7 mouse cellular contexts compared by ENCODE assay signal in the genomic region with DNA sequence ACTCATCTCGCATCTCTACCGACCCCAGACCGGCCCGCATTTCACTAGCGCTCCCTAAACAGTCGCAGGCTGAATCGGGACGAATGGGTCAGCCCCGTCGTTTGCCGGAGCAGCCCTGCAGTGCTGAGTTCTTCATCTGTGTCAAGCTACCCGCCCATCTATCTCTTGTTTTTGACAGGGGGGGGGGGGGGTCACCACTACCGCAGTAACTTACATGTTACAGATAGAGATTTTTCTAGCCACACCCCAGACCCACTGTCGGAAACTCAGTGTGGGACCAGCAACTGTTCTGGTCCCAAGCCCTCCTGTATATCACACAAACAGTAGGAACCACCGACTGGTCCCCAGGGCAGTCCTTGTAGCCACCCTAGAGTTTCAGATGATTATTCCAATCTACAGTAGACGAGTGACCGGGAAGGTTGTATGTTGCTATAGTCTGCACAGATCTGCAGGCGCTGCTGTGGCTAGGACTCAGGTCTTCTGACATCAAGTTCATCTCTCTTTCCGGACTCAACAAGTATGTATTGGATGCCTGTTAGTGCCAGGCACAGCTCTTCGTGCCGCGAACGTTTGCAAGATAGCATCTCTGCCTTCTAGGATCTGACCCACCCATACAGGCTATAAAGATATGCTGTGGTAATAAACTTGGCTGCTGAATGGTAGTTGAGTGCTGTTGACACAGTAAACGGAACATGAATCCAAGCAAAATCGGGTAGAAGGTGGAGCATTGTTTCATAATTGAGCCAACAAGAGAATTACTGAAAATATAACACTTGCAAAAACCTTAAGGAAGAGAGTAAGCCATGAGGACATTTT. TPM values are rescaled to one million over a fixed set of nuclear protein-coding genes. Genes with fewer than 3 reads are reported as not detected.
DNase-seq lines count a peak whose midpoint lies in the region; ATAC-seq lines count a peak whose summit lies in the region.

No protein-coding gene starts in this region.

- WGBS in lung, embryonic 16.5 days: 27% methylated on average over 25 of the region's 25 CpGs
- WGBS in forebrain, embryonic 11.5 days: 40% methylated on average over 25 of the region's 25 CpGs
- WGBS in limb, embryonic 11.5 days: 39% methylated on average over 24 of the region's 25 CpGs
- WGBS in neural tube, embryonic 15.5 days: 36% methylated on average over 25 of the region's 25 CpGs

- H3K27me3 ChIP-seq in lung, embryonic 16.5 days (ENCODE audit: control insufficient read depth, insufficient read depth, low read depth, low read length): peaks cover 5% of the 10 kb centered on the region; the same call in 1 of the 2 replicates
- no peaks in the 10 kb centered on the region; the same call in 1 of the 2 replicates for H3K27me3 ChIP-seq in forebrain, embryonic 11.5 days (ENCODE audit: control insufficient read depth, insufficient read depth, low read length)
- no peaks in the 10 kb centered on the region for H3K27me3 ChIP-seq in limb, embryonic 11.5 days (ENCODE audit: control insufficient read depth, insufficient read depth, low read length)
- H3K27me3 ChIP-seq in neural tube, embryonic 15.5 days (replicated peaks): 0 out of 2 replicates have a peak, but pooled peaks cover 3% of the 10 kb centered on the region

- H3K4me3 ChIP-seq in lung, embryonic 16.5 days (ENCODE audit: low read length): peak overlapping the region; percentile 76
- peak overlapping the region; percentile 70 for H3K4me3 ChIP-seq in forebrain, embryonic 11.5 days (ENCODE audit: low read depth, low read length)
- H3K4me3 ChIP-seq in limb, embryonic 11.5 days (ENCODE audit: low read depth, low read length): peak overlapping the region; percentile 58
- peak overlapping the region; percentile 65 for H3K4me3 ChIP-seq in neural tube, embryonic 15.5 days (replicated peaks)

- peak overlapping the region; percentile 83 for H3K9ac ChIP-seq in lung, embryonic 16.5 days (ENCODE audit: low read length)
- peak overlapping the region; percentile 75 for H3K9ac ChIP-seq in forebrain, embryonic 11.5 days (ENCODE audit: low read length)
- H3K9ac ChIP-seq in limb, embryonic 11.5 days (ENCODE audit: low read length): peak overlapping the region; percentile 79
- peak overlapping the region; percentile 72 for H3K9ac ChIP-seq in neural tube, embryonic 15.5 days (replicated peaks)

- no peaks in the 10 kb centered on the region for H3K36me3 ChIP-seq in lung, embryonic 16.5 days (ENCODE audit: control insufficient read depth, insufficient read depth, low read length)
- no peaks in the 10 kb centered on the region for H3K36me3 ChIP-seq in forebrain, embryonic 11.5 days (ENCODE audit: control insufficient read depth, insufficient read depth, low read length)
- no peaks in the 10 kb centered on the region for H3K36me3 ChIP-seq in limb, embryonic 11.5 days (ENCODE audit: control insufficient read depth, insufficient read depth, low read length)
- no peaks in the 10 kb centered on the region for H3K36me3 ChIP-seq in neural tube, embryonic 15.5 days

- peak; percentile 8; the same call in 1 of the 2 replicates for ATAC-seq in lung, embryonic 16.5 days (ENCODE audit: low read depth)
- peak; percentile 64 for ATAC-seq in forebrain, embryonic 11.5 days (replicated peaks; ENCODE audit: low FRiP score)
- ATAC-seq in limb, embryonic 11.5 days (ENCODE audit: insufficient number of reproducible peaks, low FRiP score, low TSS enrichment, low read depth): peak; percentile 22; the same call in 1 of the 2 replicates
- peak; percentile 13; the same call in 1 of the 2 replicates for ATAC-seq in neural tube, embryonic 15.5 days (ENCODE audit: low FRiP score)

- H3K27ac ChIP-seq in lung, embryonic 16.5 days (ENCODE audit: low read length): no peak overlapping the region
- H3K27ac ChIP-seq in forebrain, embryonic 11.5 days (ENCODE audit: low read depth, low read length): no peak overlapping the region
- no peak overlapping the region for H3K27ac ChIP-seq in limb, embryonic 11.5 days (replicated peaks; ENCODE audit: low read depth, low read length)
- peak overlapping the region; percentile 72 for H3K27ac ChIP-seq in neural tube, embryonic 15.5 days (replicated peaks)

- DNase-seq in lung, postnatal 10 days: no peak
- no peak for DNase-seq in forebrain, embryonic 11.5 days (ENCODE audit: low spot score)
- DNase-seq in limb, embryonic 11.5 days (ENCODE audit: low spot score): no peak
- no peak for DNase-seq in layer of hippocampus, adult 9-11 months
- no peak for DNase-seq in left cerebral cortex, adult 18-20 months (ENCODE audit: low spot score in 2 of 2)

- H3K9me3 ChIP-seq in lung, embryonic 16.5 days (ENCODE audit: control insufficient read depth, low read length): 0 out of 2 replicates have a peak, but pooled peaks cover 2% of the 10 kb centered on the region
- H3K9me3 ChIP-seq in forebrain, embryonic 11.5 days (ENCODE audit: control insufficient read depth, low read length): no peaks in the 10 kb centered on the region
- H3K9me3 ChIP-seq in limb, embryonic 11.5 days (ENCODE audit: control insufficient read depth, low read length): no peaks in the 10 kb centered on the region
- no peaks in the 10 kb centered on the region for H3K9me3 ChIP-seq in neural tube, embryonic 15.5 days (replicated peaks)

- peak overlapping the region; percentile 81 for H3K4me2 ChIP-seq in lung, embryonic 16.5 days (ENCODE audit: low read depth, low read length)
- H3K4me2 ChIP-seq in forebrain, embryonic 11.5 days (ENCODE audit: low read depth, low read length, severe bottlenecking): peak overlapping the region; percentile 56
- peak overlapping the region; percentile 77 for H3K4me2 ChIP-seq in limb, embryonic 11.5 days (ENCODE audit: low read depth, severe bottlenecking)
- peak overlapping the region; percentile 73 for H3K4me2 ChIP-seq in neural tube, embryonic 15.5 days

- H3K4me1 ChIP-seq in lung, embryonic 16.5 days (replicated peaks; ENCODE audit: control insufficient read depth, insufficient read depth, low read length): peaks cover 8% of the 10 kb centered on the region; the same call in 1 of the 2 replicates
- H3K4me1 ChIP-seq in forebrain, embryonic 11.5 days (replicated peaks; ENCODE audit: control insufficient read depth, insufficient read depth, low read length): no peaks in the 10 kb centered on the region; the same call in 1 of the 2 replicates
- H3K4me1 ChIP-seq in limb, embryonic 11.5 days (ENCODE audit: control insufficient read depth, insufficient read depth, low read length): 0 out of 2 replicates have a peak, but pooled peaks cover 5% of the 10 kb centered on the region
- peaks cover 20% of the 10 kb centered on the region for H3K4me1 ChIP-seq in neural tube, embryonic 15.5 days

RNA-seq across cellular contexts. Expression of gene Anks6, which starts 0.5 kb away (rescaled TPM):
- 2.4 TPM in 2 replicates for polyA plus RNA-seq in lung, embryonic 16.5 days (2015; fragmentation: Nextera tagmentation; extraction: Ambion mirVana)
- 4.3 and 4.4 TPM in 2 replicates for polyA plus RNA-seq in forebrain, embryonic 11.5 days (2014; fragmentation: Nextera tagmentation; extraction: Ambion mirVana)
- 4.0 and 4.2 TPM in 2 replicates for polyA plus RNA-seq in limb, embryonic 11.5 days (2014; fragmentation: Nextera tagmentation; extraction: Ambion mirVana)
- 3.8 and 4.4 TPM in 2 replicates for polyA plus RNA-seq in neural tube, embryonic 15.5 days (2015; fragmentation: Nextera tagmentation; extraction: Ambion mirVana)
- 10 to 100 TPM; 18.5 to 19.6 TPM for total RNA-seq in left cerebral cortex, adult 18-20 months (2021)

RNA-seq across cellular contexts. Expression of gene Galnt12, which starts 34.0 kb away (rescaled TPM):
- 7.9 and 8.3 TPM in 2 replicates for polyA plus RNA-seq in lung, embryonic 16.5 days (2015; fragmentation: Nextera tagmentation; extraction: Ambion mirVana)
- polyA plus RNA-seq in forebrain, embryonic 11.5 days (2014; fragmentation: Nextera tagmentation; extraction: Ambion mirVana): 12.1 and 12.4 TPM in 2 replicates
- polyA plus RNA-seq in limb, embryonic 11.5 days (2014; fragmentation: Nextera tagmentation; extraction: Ambion mirVana): 2.1 and 2.6 TPM in 2 replicates
- polyA plus RNA-seq in neural tube, embryonic 15.5 days (2015; fragmentation: Nextera tagmentation; extraction: Ambion mirVana): 1.3 and 5.0 TPM in 2 replicates
- 1 to 10 TPM in 1 of 2 experiments, under 1 TPM in 1; 0.91 to 1.3 TPM for total RNA-seq in left cerebral cortex, adult 18-20 months (2021)

Comparison
In these comparisons a context has a peak if more than half of its experiments do, and no peak if none do; other contexts are left out.
1. ATAC-seq: peak in every context shown above with its lines; median percentile 64 in forebrain, embryonic 11.5 days; 22 in limb, embryonic 11.5 days; 13 in neural tube, embryonic 15.5 days; 8 in lung, embryonic 16.5 days.